Mouse (Mus musculus) urinary bladder, postnatal 25 days (tissue): ENCODE results near the gene Trim69.
"Not testable (repeated sequence)": the region's sequence is repeated elsewhere in the genome, so short reads cannot be mapped to it uniquely, and the experiment has no call there.

Experiments used
- DNase-seq: peaks from one replicate; pipeline ENCODE4 v3.0.0; 2022; ENCODE audit warnings: low spot score

Gene Trim69

GRCm38 (mm10) chr2:122210534-122211228 is 50.2 kb downstream of the Trim69 start:
- DNase-seq: no peak

- not testable (repeated sequence) for DNase-seq
Measured at GRCm38 (mm10) chr2:122217075-122217474, 56.6 kb downstream of the Trim69 start.

- no peak for DNase-seq
Measured at GRCm38 (mm10) chr2:122218234-122218633, 57.7 kb downstream of the Trim69 start.

- DNase-seq: no peak
Measured at GRCm38 (mm10) chr2:122221378-122221777, 60.9 kb downstream of the Trim69 start.

GRCm38 (mm10) chr2:122221798-122222197 is 61.3 kb downstream of the Trim69 start:
- DNase-seq: no peak

- no peak for DNase-seq
Measured at GRCm38 (mm10) chr2:122222272-122222671, 61.8 kb downstream of the Trim69 start.

GRCm38 (mm10) chr2:122223654-122224053 is 63.2 kb downstream of the Trim69 start:
- DNase-seq: no peak
